Mouse (Mus musculus): ENCODE measurements around the gene Bsdc1.

DNA sequence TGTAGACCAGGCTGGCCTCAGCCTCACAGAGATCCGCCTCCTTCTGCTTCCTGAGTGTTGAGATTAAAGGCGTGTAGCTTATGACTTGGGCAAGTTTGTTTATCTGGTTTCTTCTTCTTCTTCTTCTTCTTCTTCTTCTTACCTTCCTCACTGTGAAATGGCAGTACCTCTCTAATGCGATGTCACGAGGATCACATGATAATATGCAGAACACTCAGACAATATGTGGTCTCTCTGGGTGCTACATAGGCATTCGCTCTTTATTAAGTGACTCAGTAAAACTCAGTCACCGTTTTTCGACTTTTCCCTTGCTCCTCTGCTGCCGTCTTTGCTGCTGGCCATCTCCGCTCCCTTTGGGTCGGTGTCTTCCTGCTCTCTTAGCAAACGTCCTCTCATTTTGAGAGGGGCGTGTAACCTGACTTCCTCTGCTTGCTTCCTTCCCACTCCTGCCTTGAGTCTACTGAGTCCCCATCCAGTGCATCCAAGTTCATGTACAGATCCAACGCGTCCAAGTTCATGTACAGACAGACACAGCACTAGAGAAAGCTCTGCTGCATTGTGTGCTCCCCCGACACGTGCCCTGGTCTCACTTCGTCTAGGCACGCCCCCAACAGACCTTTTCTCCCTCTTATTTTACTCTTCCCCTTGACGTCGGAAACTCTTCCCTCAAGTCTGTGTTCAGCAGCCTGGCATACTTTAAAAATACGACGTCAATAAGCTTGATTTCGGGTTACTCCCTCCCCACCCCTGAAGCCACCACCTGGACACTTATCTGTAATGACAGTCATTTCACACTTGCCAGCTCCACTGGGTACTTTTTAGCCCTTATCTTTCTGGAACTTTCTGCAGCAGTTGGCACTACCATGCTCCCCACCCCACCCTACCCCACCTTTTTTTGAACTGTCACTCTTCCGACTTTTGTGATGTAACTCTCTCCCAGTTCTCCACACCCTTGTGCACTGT is 2.0 kb downstream of the Bsdc1 start:
- TF ChIP-seq CTCF (IDR thresholded peaks at IDR 0.05; ENCODE audit: low read depth) = no peak
- TF ChIP-seq EP300 (optimal IDR thresholded peaks at IDR 0.05) = no peak
